Mouse (Mus musculus) brain, embryonic 14.5 days (tissue): ENCODE measurements at regions not wholly inside any gene's neighbourhood (a gene's known extent, or its start where the extent isn't known, plus 50 kb on each side); places are given as distances from the start of the nearest gene placed in this dataset.

Experiments
- CTCF ChIP-seq: fragments of 200-500 bp; IDR thresholded peaks from 2 replicates; pipeline ENCODE4 v1.5.1; 2012; ENCODE audit warnings: inconsistent platforms, mild to moderate bottlenecking, moderate library complexity, borderline replicate concordance; ENCODE audit not compliant: insufficient read depth, insufficient read length; ENCODE audit errors: extremely low read depth
- POLR2A ChIP-seq: fragments of 200-500 bp; IDR thresholded peaks from 2 replicates; pipeline ENCODE4 v1.6.1; 2012; ENCODE audit warnings: mild to moderate bottlenecking, inconsistent platforms, borderline replicate concordance; ENCODE audit not compliant: poor library complexity, insufficient read depth, insufficient read length, severe bottlenecking; ENCODE audit errors: extremely low read depth

DNA sequence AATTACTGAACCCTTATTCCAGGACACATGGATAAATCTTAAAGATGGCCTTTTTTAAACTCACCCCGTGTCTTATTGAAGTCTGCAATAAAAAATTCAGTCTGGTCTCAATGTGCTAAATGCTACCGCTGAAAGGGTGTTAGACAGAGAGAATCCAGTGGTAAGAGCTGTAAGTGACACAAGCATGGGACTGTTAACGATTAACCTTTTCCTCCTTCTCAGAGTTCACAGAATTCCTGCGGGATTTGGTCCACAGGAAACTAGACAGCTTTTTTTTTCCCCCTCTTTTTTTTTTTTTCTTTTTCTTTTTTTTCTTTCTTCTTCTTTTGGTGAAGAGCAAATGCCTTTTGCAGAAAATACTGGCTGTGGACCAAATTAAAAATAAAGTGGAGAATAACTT is 72.0 kb upstream of the Atp5g3 start:
- TF ChIP-seq CTCF (no peak), POLR2A (no peak)
